ENCODE assay signal across 23 mouse cellular contexts in genomic region chr8:115033194-115033593, GRCm38 (mm10).
A peak's percentile ranks its signal among the peaks of the same experiment; 100 is the strongest.
DNase-seq lines count a peak whose midpoint lies in the region; ATAC-seq and TF ChIP-seq lines count a peak whose summit lies in the region.
"Had no signal": no experiment of that assay in that cellular context is flagged by ENCODE, and none has a peak within 500 bp of the region (broad histone marks: within the 10 kb centered on the region; RNA-seq: fewer than 3 reads in every experiment).

No protein-coding gene starts in this region.

- H3K4me2 ChIP-seq in lung, embryonic 14.5 days, result no peak overlapping the region
- H3K4me2 ChIP-seq: hindbrain, embryonic 14.5 days; limb, embryonic 13.5 days; liver, embryonic 13.5 days; midbrain, embryonic 12.5 days; neural tube, embryonic 15.5 days had no signal

- H3K36me3 ChIP-seq in lung, embryonic 14.5 days (ENCODE audit: insufficient read depth), result no peaks in the 10 kb centered on the region
- H3K36me3 ChIP-seq: forebrain, embryonic 10.5 days; limb, embryonic 13.5 days; liver, embryonic 13.5 days; midbrain, embryonic 12.5 days; neural tube, embryonic 15.5 days had no signal

- WGBS in lung, embryonic 14.5 days, result 69% methylated on average over 1 of the region's 1 CpGs

- no peak for TF ChIP-seq CTCF in lung, embryonic 14.5 days (IDR thresholded peaks at IDR 0.05; ENCODE audit: low read depth)

- DNase-seq in heart, postnatal 10 days, result peak; percentile 33 to 35
- DNase-seq in heart, adult 9 months (ENCODE audit: low spot score in 2 of 2), result no peak
- peak; percentile 68 for DNase-seq in lung, embryonic 14.5 days
- no peak for DNase-seq in lung, adult 18-20 months
- peak; percentile 47 for DNase-seq in retina, postnatal 1 day
- DNase-seq in retina, embryonic 14.5 days (ENCODE audit: low spot score), result no peak
- no peak for DNase-seq in liver
- DNase-seq: adrenal gland, adult 8-10 months; cerebellum, adult 8-10 months; gastrocnemius, postnatal 10 days; kidney, postnatal 4 days; layer of hippocampus, adult 9-11 months; liver, embryonic 13.5 days; thymus, adult 18-20 months; thymus, postnatal 36 days had no signal

- ATAC-seq in lung, embryonic 14.5 days (ENCODE audit: insufficient read depth), result 0 out of 2 replicates have a peak, but pooled peaks have one; percentile 31
- ATAC-seq: activated CD4-positive, CD25-positive, alpha-beta regulatory T cell, adult 4 months; forebrain, embryonic 16.5 days; inflammation-experienced regulatory T-cells, adult 6 months had no signal

- no peaks in the 10 kb centered on the region for H3K9me3 ChIP-seq in lung, embryonic 14.5 days (ENCODE audit: low read depth, low read length)
- H3K9me3 ChIP-seq: limb, embryonic 13.5 days; liver, embryonic 13.5 days; midbrain, embryonic 12.5 days; neural tube, embryonic 15.5 days had no signal

- no peaks in the 10 kb centered on the region for H3K27me3 ChIP-seq in lung, embryonic 14.5 days (ENCODE audit: insufficient read depth, low read length)
- H3K27me3 ChIP-seq: limb, embryonic 13.5 days; liver, embryonic 13.5 days; midbrain, embryonic 12.5 days; neural tube, embryonic 15.5 days had no signal

- intact Hi-C loops in heart, postnatal 10 days (cut with DNase I), result no loop called here

- H3K4me3 ChIP-seq in lung, embryonic 14.5 days (ENCODE audit: low read depth, low read length), result no peak overlapping the region
- H3K4me3 ChIP-seq: forebrain, embryonic 10.5 days; limb, embryonic 13.5 days; liver, embryonic 13.5 days; midbrain, embryonic 12.5 days; neural tube, embryonic 15.5 days had no signal

- H3K9ac ChIP-seq in lung, embryonic 14.5 days, result no peak overlapping the region
- H3K9ac ChIP-seq: hindbrain, embryonic 14.5 days; limb, embryonic 13.5 days; liver, embryonic 13.5 days; midbrain, embryonic 12.5 days; neural tube, embryonic 15.5 days had no signal

- no peaks in the 10 kb centered on the region for H3K4me1 ChIP-seq in lung, embryonic 14.5 days (ENCODE audit: insufficient read depth)
- H3K4me1 ChIP-seq: liver, embryonic 13.5 days; neural tube, embryonic 15.5 days had no signal

- no peak overlapping the region for H3K27ac ChIP-seq in lung, embryonic 14.5 days (ENCODE audit: low read depth)
- H3K27ac ChIP-seq: forebrain, embryonic 10.5 days; hindbrain, embryonic 14.5 days; limb, embryonic 13.5 days; liver, embryonic 13.5 days; midbrain, embryonic 12.5 days; neural tube, embryonic 15.5 days had no signal

Comparison
In these comparisons a context has a peak if more than half of its experiments do, and no peak if none do; other contexts are left out.
1. DNase-seq: peak in heart, postnatal 10 days (2 of 2), lung, embryonic 14.5 days (single experiment) and retina, postnatal 1 day (single experiment); none in heart, adult 9 months (0 of 2), lung, adult 18-20 months (0 of 2), retina, embryonic 14.5 days (single experiment) and liver (single experiment).